In the genomic region with DNA sequence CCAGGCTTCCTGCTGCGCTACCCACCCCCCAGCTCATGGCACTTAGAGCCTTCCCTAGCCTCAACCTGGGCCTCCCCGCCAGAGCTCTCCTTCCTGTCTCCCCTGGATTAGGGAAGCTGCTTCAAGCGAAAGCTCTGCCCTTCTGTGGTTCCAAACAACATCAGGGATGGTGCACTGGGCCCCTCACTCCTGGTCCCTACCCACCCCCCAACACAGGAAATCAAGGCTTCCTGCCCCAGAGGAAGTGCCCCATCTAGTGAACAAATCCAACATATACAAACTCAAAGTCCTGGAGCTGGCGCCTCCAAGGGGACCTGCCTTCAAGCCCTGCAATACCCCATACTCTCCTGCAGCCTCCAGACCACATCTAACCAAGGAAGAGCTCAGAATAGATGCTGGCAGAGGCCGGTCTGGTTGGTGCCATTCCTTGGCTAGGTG, we compare ENCODE assay signal across 8 mouse cellular contexts. TPM values are rescaled to one million over a fixed set of nuclear protein-coding genes. Genes with fewer than 3 reads are reported as not detected.
DNase-seq lines count a peak whose midpoint lies in the region; ATAC-seq and TF ChIP-seq lines count a peak whose summit lies in the region.

No protein-coding gene starts in this region.

- H3K27me3 ChIP-seq in megakaryocyte, embryonic 14.5 days (replicated peaks) = peaks cover 73% of the 10 kb centered on the region
- no peaks in the 10 kb centered on the region for H3K27me3 ChIP-seq in heart, embryonic 14.5 days (ENCODE audit: control insufficient read depth, insufficient read depth, low read length)
- no peaks in the 10 kb centered on the region for H3K27me3 ChIP-seq in limb, embryonic 14.5 days (ENCODE audit: control insufficient read depth, insufficient read depth, low read length)

- no peak for TF ChIP-seq POLR2A in limb, embryonic 14.5 days (IDR thresholded peaks at IDR 0.05; ENCODE audit: borderline replicate concordance, extremely low read depth, insufficient read depth, insufficient read length)

- H3K27ac ChIP-seq in heart, embryonic 14.5 days (replicated peaks in 1 of 2; ENCODE audit: control insufficient read depth in 1 of 2, insufficient read depth in 1 of 2, low read depth in 2 of 2, low read length in 2 of 2) = peak overlapping the region; percentile 67 to 90
- peak overlapping the region; percentile 48 for H3K27ac ChIP-seq in limb, embryonic 14.5 days (replicated peaks; ENCODE audit: low read depth, low read length)

- H3K9ac ChIP-seq in heart, embryonic 14.5 days (ENCODE audit: low read length) = peak overlapping the region; percentile 88; the same call in 1 of the 2 replicates
- peak overlapping the region; percentile 98; the same call in 1 of the 2 replicates for H3K9ac ChIP-seq in limb, embryonic 14.5 days (ENCODE audit: low read depth, low read length, severe bottlenecking)

- ATAC-seq in megakaryocyte, adult 5-6 weeks (ENCODE audit: poor library complexity, severe bottlenecking) = no peak
- peak; percentile 3; the same call in 1 of the 2 replicates for ATAC-seq in heart, embryonic 14.5 days (ENCODE audit: insufficient number of reproducible peaks, insufficient read depth, low FRiP score, low read depth)
- no peak for ATAC-seq in limb, embryonic 14.5 days (ENCODE audit: low FRiP score, low read depth)

- H3K36me3 ChIP-seq in megakaryocyte, embryonic 14.5 days (replicated peaks; ENCODE audit: low read length) = peaks cover 2% of the 10 kb centered on the region
- H3K36me3 ChIP-seq in heart, embryonic 14.5 days (ENCODE audit: control insufficient read depth, insufficient read depth, low read length) = peaks cover 6% of the 10 kb centered on the region
- H3K36me3 ChIP-seq in limb, embryonic 14.5 days (ENCODE audit: control insufficient read depth, insufficient read depth, low read length) = peaks cover 4% of the 10 kb centered on the region; the same call in 1 of the 2 replicates

- H3K4me1 ChIP-seq in megakaryocyte, embryonic 14.5 days = peaks cover 85% of the 10 kb centered on the region
- peaks cover 47 to 72% of the 10 kb centered on the region in 2 experiments for H3K4me1 ChIP-seq in heart, embryonic 14.5 days (ENCODE audit: control insufficient read depth in 2 of 2, insufficient read depth in 2 of 2, low read length in 2 of 2)
- peaks cover 60% of the 10 kb centered on the region for H3K4me1 ChIP-seq in limb, embryonic 14.5 days (ENCODE audit: control insufficient read depth, insufficient read depth, low read length)

- peak overlapping the region; percentile 87 for H3K4me2 ChIP-seq in heart, embryonic 14.5 days (ENCODE audit: low read length)
- H3K4me2 ChIP-seq in limb, embryonic 14.5 days (replicated peaks; ENCODE audit: low read depth, low read length, severe bottlenecking) = peak overlapping the region; percentile 79

- H3K9me3 ChIP-seq in megakaryocyte, embryonic 14.5 days = no peaks in the 10 kb centered on the region
- no peaks in the 10 kb centered on the region for H3K9me3 ChIP-seq in heart, embryonic 14.5 days (ENCODE audit: control insufficient read depth, low read length)
- H3K9me3 ChIP-seq in limb, embryonic 14.5 days (ENCODE audit: control insufficient read depth, low read length) = no peaks in the 10 kb centered on the region

- peak overlapping the region; percentile 66 for H3K4me3 ChIP-seq in megakaryocyte, embryonic 14.5 days (replicated peaks)
- H3K4me3 ChIP-seq in heart, embryonic 14.5 days (ENCODE audit: control insufficient read depth in 1 of 2, insufficient read depth in 1 of 2, low read depth in 1 of 2, low read length in 2 of 2) = peak overlapping the region; percentile 64 to 79
- no peak overlapping the region; the same call in 1 of the 2 replicates for H3K4me3 ChIP-seq in limb, embryonic 14.5 days (replicated peaks; ENCODE audit: low read length)

- DNase-seq in limb, embryonic 14.5 days (ENCODE audit: low spot score) = no peak
- DNase-seq in naive thymus-derived CD4-positive, alpha-beta T cell, adult 2 months (ENCODE audit: low read depth) = peak; percentile 65
- no peak for DNase-seq in left cerebral cortex, adult 9 months (ENCODE audit: low spot score in 2 of 2)
- DNase-seq in ovary, postnatal 36 days (ENCODE audit: low spot score) = no peak
- DNase-seq in right cerebral cortex, adult 18-20 months = no peak

- WGBS in heart, embryonic 14.5 days = 56% methylated on average over 5 of the region's 5 CpGs
- 36% methylated on average over 5 of the region's 5 CpGs for WGBS in limb, embryonic 14.5 days

RNA-seq across cellular contexts. Expression of gene Hdac7, which starts 15.4 kb away (rescaled TPM):
- 26.8 and 31.2 TPM in 2 replicates for polyA plus RNA-seq in megakaryocyte, embryonic 14.5 days (2012; ENCODE audit: insufficient read depth, low replicate concordance)
- 15.6 and 17.2 TPM in 2 replicates for total RNA-seq in megakaryocyte, adult 5-6 weeks (2015)
- total RNA-seq in megakaryocyte, adult 5-6 weeks (2017) = 5.7 and 6.2 TPM in 2 replicates
- 25.7 and 26.7 TPM in 2 replicates for polyA plus RNA-seq in heart, embryonic 14.5 days (2014; fragmentation: Nextera tagmentation; extraction: Ambion mirVana)
- 79.3 and 113 TPM in 2 replicates for polyA plus RNA-seq in limb, embryonic 14.5 days (2012; rRNA removed)
- polyA plus RNA-seq in limb, embryonic 14.5 days (2014; fragmentation: Nextera tagmentation; extraction: Ambion mirVana) = 36.5 and 39.5 TPM in 2 replicates

RNA-seq across cellular contexts. Expression of gene Slc48a1, which starts 50.6 kb away (rescaled TPM):
- 58.7 and 61.4 TPM in 2 replicates for polyA plus RNA-seq in megakaryocyte, embryonic 14.5 days (2012; ENCODE audit: insufficient read depth, low replicate concordance)
- 42.3 and 47.1 TPM in 2 replicates for total RNA-seq in megakaryocyte, adult 5-6 weeks (2015)
- total RNA-seq in megakaryocyte, adult 5-6 weeks (2017) = 33.1 and 33.5 TPM in 2 replicates
- polyA plus RNA-seq in heart, embryonic 14.5 days (2014; fragmentation: Nextera tagmentation; extraction: Ambion mirVana) = 67.1 and 69.6 TPM in 2 replicates
- 23.4 and 29.1 TPM in 2 replicates for polyA plus RNA-seq in limb, embryonic 14.5 days (2012; rRNA removed)
- polyA plus RNA-seq in limb, embryonic 14.5 days (2014; fragmentation: Nextera tagmentation; extraction: Ambion mirVana) = 46.2 and 47.3 TPM in 2 replicates
